Comparison of ENCODE assay signal across 8 mouse cellular contexts in the genomic region with DNA sequence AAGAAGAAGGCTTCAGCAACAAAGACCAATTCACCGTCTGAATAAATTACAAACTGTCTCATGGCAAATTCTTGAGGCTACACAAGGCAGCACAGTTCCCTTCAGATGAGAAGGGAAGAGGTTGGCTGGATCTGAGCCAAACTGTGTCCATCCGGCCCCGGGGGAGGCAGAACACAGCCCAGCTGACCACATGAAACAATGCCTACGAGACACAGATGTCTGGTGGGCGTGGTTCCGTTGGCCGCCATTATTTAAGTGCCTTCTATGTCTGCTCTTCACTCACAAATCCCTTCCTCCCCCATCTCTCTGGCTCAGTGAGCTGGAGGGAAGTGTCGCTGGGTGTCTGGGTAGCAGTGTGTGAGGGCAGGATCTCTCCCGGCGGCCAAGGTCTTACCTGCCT.
DNase-seq lines count a peak whose midpoint lies in the region; ATAC-seq and TF ChIP-seq lines count a peak whose summit lies in the region.

No protein-coding gene starts in this region.

- H3K27me3 ChIP-seq in kidney, adult 2 months (replicated peaks; ENCODE audit: control insufficient read depth, insufficient read depth, low read length): no peaks in the 10 kb centered on the region

- TF ChIP-seq POLR2A in kidney, adult 2 months (IDR thresholded peaks at IDR 0.05; ENCODE audit: low read depth, low read length): no peak

- WGBS in kidney, adult 2 months: 26% methylated on average over 10 of the region's 10 CpGs

- DNase-seq in cerebellum, postnatal 14 days: peak; percentile 31 to 57
- peak; percentile 26 to 53 for DNase-seq in right cerebral cortex, adult 2 months (ENCODE audit: low spot score in 2 of 2)
- DNase-seq in right cerebral cortex, postnatal 4 days: no peak
- DNase-seq in kidney, adult 2 months: peak; percentile 67
- peak; percentile 70 for DNase-seq in mesoderm, embryonic 11.5 days (ENCODE audit: low read depth, low spot score)
- peak; percentile 41 to 71 for DNase-seq in thymus, postnatal 36 days
- no peak for DNase-seq in ovary, postnatal 14 days (ENCODE audit: low spot score)

- H3K36me3 ChIP-seq in kidney, adult 2 months (ENCODE audit: control insufficient read depth, insufficient read depth, low read length): no peaks in the 10 kb centered on the region

- peaks cover 12% of the 10 kb centered on the region for H3K4me1 ChIP-seq in kidney, adult 2 months (ENCODE audit: control insufficient read depth, insufficient read depth, low read length)

- no peak overlapping the region for H3K4me3 ChIP-seq in kidney, adult 2 months (ENCODE audit: insufficient read depth, low read depth, low read length)

- no peak for TF ChIP-seq CTCF in kidney, adult 2 months (conservative IDR thresholded peaks at IDR 0.05; ENCODE audit: insufficient read depth, insufficient read length, low read depth, low read length)

- no peak for ATAC-seq in cerebellum, adult (ENCODE audit: insufficient number of reproducible peaks, low FRiP score, low TSS enrichment)

- H3K27ac ChIP-seq in kidney, adult 2 months (ENCODE audit: insufficient read depth, low read depth, low read length): no peak overlapping the region

Comparison
In these comparisons a context has a peak if more than half of its experiments do, and no peak if none do; other contexts are left out.
1. DNase-seq: peak in cerebellum, postnatal 14 days (2 of 2), right cerebral cortex, adult 2 months (2 of 2), kidney, adult 2 months (single experiment), mesoderm, embryonic 11.5 days (single experiment) and thymus, postnatal 36 days (2 of 2); none in right cerebral cortex, postnatal 4 days (single experiment) and ovary, postnatal 14 days (single experiment).